ENCODE assay signal across 8 mouse cellular contexts in genomic region chr12:102703111-102703412, GRCm38 (mm10). TPM values are rescaled to one million over a fixed set of nuclear protein-coding genes. Genes with fewer than 3 reads are reported as not detected.
DNase-seq lines count a peak whose midpoint lies in the region; ATAC-seq and TF ChIP-seq lines count a peak whose summit lies in the region.

No protein-coding gene starts in this region.

- H3K4me1 ChIP-seq in heart, postnatal 0 days (ENCODE audit: control insufficient read depth, insufficient read depth): peaks cover 20% of the 10 kb centered on the region
- peaks cover 57% of the 10 kb centered on the region for H3K4me1 ChIP-seq in liver, embryonic 12.5 days

- peak; percentile 66 to 87 for DNase-seq in adrenal gland, adult (ENCODE audit: inconsistent age in 2 of 2, low spot score in 1 of 2)
- DNase-seq in adrenal gland, postnatal 4 days (ENCODE audit: low spot score in 2 of 2): no peak
- DNase-seq in right cerebral cortex, adult 2 months (ENCODE audit: low spot score in 2 of 2): peak; percentile 59 to 60
- no peak for DNase-seq in right cerebral cortex, postnatal 14 days
- DNase-seq in heart, postnatal 0 days (ENCODE audit: low spot score): no peak
- DNase-seq in retina, embryonic 14.5 days (ENCODE audit: low spot score): peak; percentile 63
- no peak for DNase-seq in c-Kit-positive CD71-positive TER-119-positive erythroid progenitor cells, embryonic 14.5 days (ENCODE audit: low spot score)

- 0 out of 2 replicates have a peak, but pooled peaks cover 8% of the 10 kb centered on the region for H3K27me3 ChIP-seq in heart, postnatal 0 days (ENCODE audit: control insufficient read depth, insufficient read depth, low read length)
- peaks cover 22% of the 10 kb centered on the region for H3K27me3 ChIP-seq in liver, embryonic 12.5 days (replicated peaks)

- WGBS in heart, postnatal 0 days: 18% methylated on average over 4 of the region's 4 CpGs
- 11% methylated on average over 4 of the region's 4 CpGs for WGBS in liver, embryonic 12.5 days (ENCODE audit: insufficient replicate concordance)

- no peak for TF ChIP-seq EP300 in heart, postnatal 0 days (IDR thresholded peaks at IDR 0.05; ENCODE audit: low read depth)

- ATAC-seq in heart, postnatal 0 days (ENCODE audit: insufficient read depth, low read depth): no peak
- ATAC-seq in liver, embryonic 12.5 days: no peak

- no peaks in the 10 kb centered on the region for H3K36me3 ChIP-seq in heart, postnatal 0 days (replicated peaks; ENCODE audit: control insufficient read depth, insufficient read depth, low read length)
- H3K36me3 ChIP-seq in liver, embryonic 12.5 days: no peaks in the 10 kb centered on the region

- H3K27ac ChIP-seq in heart, postnatal 0 days (ENCODE audit: low read depth): peak overlapping the region; percentile 54; the same call in 1 of the 2 replicates
- H3K27ac ChIP-seq in liver, embryonic 12.5 days: 0 out of 2 replicates have a peak overlapping the region, but pooled peaks have one; percentile 63

- peak overlapping the region; percentile 16; the same call in 1 of the 2 replicates for H3K9ac ChIP-seq in heart, postnatal 0 days (replicated peaks; ENCODE audit: low read depth, low read length)
- H3K9ac ChIP-seq in liver, embryonic 12.5 days: 0 out of 2 replicates have a peak overlapping the region, but pooled peaks have one; percentile 51

- peak overlapping the region; percentile 85 for H3K4me3 ChIP-seq in heart, postnatal 0 days (ENCODE audit: low read depth, low read length)
- H3K4me3 ChIP-seq in liver, embryonic 12.5 days: peak overlapping the region; percentile 77

- peak overlapping the region; percentile 98 for H3K4me2 ChIP-seq in heart, postnatal 0 days (ENCODE audit: low read depth, low read length)
- peak overlapping the region; percentile 100 for H3K4me2 ChIP-seq in liver, embryonic 12.5 days

- no peaks in the 10 kb centered on the region for H3K9me3 ChIP-seq in heart, postnatal 0 days (replicated peaks; ENCODE audit: control insufficient read depth, low read length)
- H3K9me3 ChIP-seq in liver, embryonic 12.5 days (replicated peaks): no peaks in the 10 kb centered on the region

- peak; percentile 26 for TF ChIP-seq CTCF in heart, postnatal 0 days (IDR thresholded peaks at IDR 0.05; ENCODE audit: low read depth)

RNA-seq across cellular contexts. Expression of gene Itpk1, which starts 1.7 kb away (rescaled TPM):
- 10 to 100 TPM; 46.6 to 57.7 TPM for total RNA-seq in adrenal gland, postnatal 4 days (2021)
- 6.5 and 9.4 TPM in 2 replicates for total RNA-seq in heart, postnatal 0 days (2014; rRNA removed; ENCODE audit: low replicate concordance)
- 2.6 and 3.1 TPM in 2 replicates for polyA plus RNA-seq in heart, postnatal 0 days (2015; fragmentation: Nextera tagmentation; extraction: Ambion mirVana)
- 3.7 and 4.3 TPM in 2 replicates for polyA plus RNA-seq in liver, embryonic 12.5 days (2016; fragmentation: Nextera tagmentation; extraction: Ambion mirVana)

RNA-seq across cellular contexts. Expression of gene Moap1, which starts 40.4 kb away (rescaled TPM):
- total RNA-seq in adrenal gland, postnatal 4 days (2021): 10 to 100 TPM; 10.1 to 12.2 TPM
- 1.2 TPM in 1 of 2 replicates, not detected in the other for total RNA-seq in heart, postnatal 0 days (2014; rRNA removed; ENCODE audit: low replicate concordance)
- polyA plus RNA-seq in heart, postnatal 0 days (2015; fragmentation: Nextera tagmentation; extraction: Ambion mirVana): 11.3 and 11.6 TPM in 2 replicates
- polyA plus RNA-seq in liver, embryonic 12.5 days (2016; fragmentation: Nextera tagmentation; extraction: Ambion mirVana): 9.2 and 11.7 TPM in 2 replicates

RNA-seq across cellular contexts. Expression of gene Tmem251, which starts 40.5 kb away (rescaled TPM):
- 1 to 10 TPM; 4.5 to 4.8 TPM for total RNA-seq in adrenal gland, postnatal 4 days (2021)
- 2.6 and 9.3 TPM in 2 replicates for total RNA-seq in heart, postnatal 0 days (2014; rRNA removed; ENCODE audit: low replicate concordance)
- polyA plus RNA-seq in heart, postnatal 0 days (2015; fragmentation: Nextera tagmentation; extraction: Ambion mirVana): 7.7 and 10.0 TPM in 2 replicates
- 11.5 and 12.3 TPM in 2 replicates for polyA plus RNA-seq in liver, embryonic 12.5 days (2016; fragmentation: Nextera tagmentation; extraction: Ambion mirVana)

RNA-seq across cellular contexts. Expression of gene Gm28051, which starts 54.5 kb away (rescaled TPM):
- total RNA-seq in adrenal gland, postnatal 4 days (2021): not detected
- total RNA-seq in heart, postnatal 0 days (2014; rRNA removed; ENCODE audit: low replicate concordance): not detected in 2 replicates
- polyA plus RNA-seq in heart, postnatal 0 days (2015; fragmentation: Nextera tagmentation; extraction: Ambion mirVana): not detected in 2 replicates
- polyA plus RNA-seq in liver, embryonic 12.5 days (2016; fragmentation: Nextera tagmentation; extraction: Ambion mirVana): 0.48 TPM in 1 of 2 replicates, not detected in the other

RNA-seq across cellular contexts. Expression of gene Gon7, which starts 54.5 kb away (rescaled TPM):
- 10 to 100 TPM; 11.9 to 16.8 TPM for total RNA-seq in adrenal gland, postnatal 4 days (2021)
- total RNA-seq in heart, postnatal 0 days (2014; rRNA removed; ENCODE audit: low replicate concordance): 1.8 and 5.7 TPM in 2 replicates
- polyA plus RNA-seq in heart, postnatal 0 days (2015; fragmentation: Nextera tagmentation; extraction: Ambion mirVana): 17.2 and 20.5 TPM in 2 replicates
- polyA plus RNA-seq in liver, embryonic 12.5 days (2016; fragmentation: Nextera tagmentation; extraction: Ambion mirVana): 20.6 and 23.2 TPM in 2 replicates

Comparison
In these comparisons a context has a peak if more than half of its experiments do, and no peak if none do; other contexts are left out.
1. DNase-seq: peak in adrenal gland, adult (2 of 2), right cerebral cortex, adult 2 months (2 of 2) and retina, embryonic 14.5 days (single experiment); none in adrenal gland, postnatal 4 days (0 of 2), right cerebral cortex, postnatal 14 days (single experiment), heart, postnatal 0 days (single experiment) and c-Kit-positive CD71-positive TER-119-positive erythroid progenitor cells, embryonic 14.5 days (single experiment).